Mouse (Mus musculus) kidney, postnatal 4 days (tissue): ENCODE results near the gene Arrdc3.
"Not testable (repeated sequence)": the region's sequence is repeated elsewhere in the genome, so short reads cannot be mapped to it uniquely, and the experiment has no call there.

Source experiments
- DNase-seq, 2 experiments: peaks; one replicate each; pipeline ENCODE4 v3.0.0; 2021; ENCODE audit warnings: mixed read lengths in 2 of 2

Arrdc3 gene

GRCm38 (mm10) chr13:80883190-80883589 lies at the start of gene Arrdc3:
Gene Arrdc3 (plus strand): TSS chr13:80883384.
- peak; percentile 97 to 99 for DNase-seq

- peak; percentile 86 to 88 for DNase-seq
Measured at GRCm38 (mm10) chr13:80862215-80862614, 21.0 kb upstream of the Arrdc3 start.

- DNase-seq, result no peak
Measured at GRCm38 (mm10) chr13:80864195-80864594, 19.0 kb upstream of the Arrdc3 start.

- no peak for DNase-seq
Measured at GRCm38 (mm10) chr13:80875126-80875525, 8.1 kb upstream of the Arrdc3 start.

GRCm38 (mm10) chr13:80880756-80881155 lies 2.4 kb upstream of the Arrdc3 start:
- DNase-seq, result no peak

- DNase-seq, result peak; percentile 13 to 43
Measured at GRCm38 (mm10) chr13:80881722-80882500, 1.3 kb upstream of the Arrdc3 start.

GRCm38 (mm10) chr13:80882716-80883135 lies 458 bp upstream of the Arrdc3 start:
- no peak for DNase-seq

- DNase-seq, result peak; percentile 10 to 26
Measured at GRCm38 (mm10) chr13:80883649-80884376, 629 bp downstream of the Arrdc3 start.

- DNase-seq, result peak; percentile 77 to 85
Measured at GRCm38 (mm10) chr13:80884377-80884983, 1.3 kb downstream of the Arrdc3 start.

GRCm38 (mm10) chr13:80885103-80885833 lies 2.1 kb downstream of the Arrdc3 start:
- peak; percentile 94 to 97 for DNase-seq

GRCm38 (mm10) chr13:80885834-80886663 lies 2.9 kb downstream of the Arrdc3 start:
- DNase-seq, result peak; percentile 96 to 98

GRCm38 (mm10) chr13:80886664-80887210 lies 3.6 kb downstream of the Arrdc3 start:
- no peak for DNase-seq

- DNase-seq, result no peak
Measured at GRCm38 (mm10) chr13:80887842-80888241, 4.7 kb downstream of the Arrdc3 start.

GRCm38 (mm10) chr13:80894928-80895327 lies 11.7 kb downstream of the Arrdc3 start:
- not testable (repeated sequence) for DNase-seq

GRCm38 (mm10) chr13:80897411-80897810 lies 14.2 kb downstream of the Arrdc3 start:
- no peak for DNase-seq

- no peak for DNase-seq
Measured at GRCm38 (mm10) chr13:80898095-80898494, 14.9 kb downstream of the Arrdc3 start.

GRCm38 (mm10) chr13:80899435-80900029 lies 16.3 kb downstream of the Arrdc3 start:
- no peak for DNase-seq

- DNase-seq, result no peak
Measured at GRCm38 (mm10) chr13:80901432-80901831, 18.2 kb downstream of the Arrdc3 start.

GRCm38 (mm10) chr13:80902796-80903195 lies 19.6 kb downstream of the Arrdc3 start:
- no peak for DNase-seq

- DNase-seq, result no peak
Measured at GRCm38 (mm10) chr13:80913361-80913760, 30.2 kb downstream of the Arrdc3 start.

- DNase-seq, result no peak
Measured at GRCm38 (mm10) chr13:80920939-80921338, 37.8 kb downstream of the Arrdc3 start.
